Mouse (Mus musculus): Measurements from ENCODE around the gene Camsap2.

- TF ChIP-seq CTCF (IDR thresholded peaks at IDR 0.05; ENCODE audit: low read depth, low read length) = no peak
- no peak for TF ChIP-seq GATA1 (IDR thresholded peaks at IDR 0.05; ENCODE audit: borderline replicate concordance, low read length)
- no peak for TF ChIP-seq TAL1 (conservative IDR thresholded peaks at IDR 0.05; ENCODE audit: low read depth, low read length)
- no peak for TF ChIP-seq POLR2AphosphoS5 (IDR thresholded peaks at IDR 0.05; ENCODE audit: insufficient replicate concordance, low read depth, low read length)
- TF ChIP-seq GATA2 (IDR thresholded peaks at IDR 0.05; ENCODE audit: borderline replicate concordance, low read depth, low read length) = no peak
Observed at GRCm38 (mm10) chr1:136259893-136260634, 85.8 kb downstream of the Camsap2 start.
